Mouse (Mus musculus): ENCODE measurements around the gene Unc13d. TPM values are rescaled to one million over a fixed set of nuclear protein-coding genes. Genes with fewer than 3 reads are reported as not detected.

Unc13d gene
- polyA plus RNA-seq, 1 experiment from 2014 or later: 0.78 TPM

- no peak overlapping the region for H3K4me2 ChIP-seq (ENCODE audit: low read length)
- H3K36me3 ChIP-seq (ENCODE audit: control insufficient read depth, insufficient read depth, low read length): no peaks in the 10 kb centered on the region
- no peak overlapping the region for H3K9ac ChIP-seq (ENCODE audit: low read depth, low read length)
- no peak overlapping the region for H3K4me3 ChIP-seq (ENCODE audit: low read depth, low read length)
- no peaks in the 10 kb centered on the region for H3K9me3 ChIP-seq (replicated peaks; ENCODE audit: control insufficient read depth, low read length, poor library complexity, severe bottlenecking)
- no peaks in the 10 kb centered on the region for H3K4me1 ChIP-seq (ENCODE audit: control insufficient read depth, insufficient read depth, low read length)
- 45% methylated on average over 3 of the region's 4 CpGs for WGBS
- H3K27me3 ChIP-seq (ENCODE audit: control insufficient read depth, insufficient read depth, low read depth, low read length): peaks cover 20% of the 10 kb centered on the region
- no peak for ATAC-seq
- H3K27ac ChIP-seq (ENCODE audit: low read length): peak overlapping the region; percentile 79
Measured at GRCm38 (mm10) chr11:116102472-116102871, 24.7 kb upstream of the Unc13d start.

- 25% methylated on average over 11 of the region's 11 CpGs for WGBS
- ATAC-seq: peak; percentile 90
- H3K9ac ChIP-seq (ENCODE audit: low read depth, low read length): no peak overlapping the region
- no peaks in the 10 kb centered on the region for H3K36me3 ChIP-seq (ENCODE audit: control insufficient read depth, insufficient read depth, low read length)
- no peaks in the 10 kb centered on the region for H3K4me1 ChIP-seq (ENCODE audit: control insufficient read depth, insufficient read depth, low read length)
- peak overlapping the region; percentile 79 for H3K27ac ChIP-seq (ENCODE audit: low read length)
- no peak overlapping the region for H3K4me2 ChIP-seq (ENCODE audit: low read length)
- H3K4me3 ChIP-seq (ENCODE audit: low read depth, low read length): no peak overlapping the region
- peaks cover 15% of the 10 kb centered on the region for H3K27me3 ChIP-seq (ENCODE audit: control insufficient read depth, insufficient read depth, low read depth, low read length)
- no peaks in the 10 kb centered on the region for H3K9me3 ChIP-seq (replicated peaks; ENCODE audit: control insufficient read depth, low read length, poor library complexity, severe bottlenecking)
Measured at GRCm38 (mm10) chr11:116101931-116102381, 24.2 kb upstream of the Unc13d start.

- Histone ChIP-seq H3K36me3 (ENCODE audit: control insufficient read depth, insufficient read depth, low read length) (no peaks in the 10 kb centered on the region), H3K27ac (ENCODE audit: low read length) (peak overlapping the region; percentile 79), H3K27me3 (ENCODE audit: control insufficient read depth, insufficient read depth, low read depth, low read length) (peaks cover 4% of the 10 kb centered on the region), H3K4me1 (ENCODE audit: control insufficient read depth, insufficient read depth, low read length) (no peaks in the 10 kb centered on the region), H3K4me3 (ENCODE audit: low read depth, low read length) (no peak overlapping the region), H3K9ac (ENCODE audit: low read depth, low read length) (no peak overlapping the region), H3K9me3 (replicated peaks; ENCODE audit: control insufficient read depth, low read length, poor library complexity, severe bottlenecking) (no peaks in the 10 kb centered on the region), H3K4me2 (ENCODE audit: low read length) (no peak overlapping the region)
- WGBS: 84% methylated on average over 7 of the region's 7 CpGs
- ATAC-seq: no peak
Measured at GRCm38 (mm10) chr11:116100839-116101238, 23.1 kb upstream of the Unc13d start.

DNA sequence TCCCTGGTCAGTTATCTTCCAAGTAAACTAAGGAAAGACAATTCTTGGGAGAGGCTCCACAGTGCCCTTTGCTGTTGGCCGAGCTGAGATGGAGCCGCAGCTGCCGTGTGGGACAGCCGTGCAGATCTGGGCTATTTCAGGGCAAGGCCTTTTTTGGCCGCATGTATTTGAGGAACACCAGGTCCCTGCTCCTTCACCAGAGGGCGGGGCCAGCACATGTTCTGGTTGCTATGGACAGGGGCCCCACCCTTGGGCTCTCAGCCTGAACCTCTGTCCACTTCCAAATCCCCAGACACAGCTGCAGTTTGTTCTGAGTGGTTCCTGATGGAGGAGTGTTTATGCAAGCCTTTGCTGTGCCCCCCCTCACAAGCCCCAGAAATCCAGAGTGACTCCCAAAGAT, 22.6 kb upstream of the Unc13d start:
- Histone ChIP-seq H3K4me3 (ENCODE audit: low read depth, low read length) (no peak overlapping the region), H3K9me3 (replicated peaks; ENCODE audit: control insufficient read depth, low read length, poor library complexity, severe bottlenecking) (no peaks in the 10 kb centered on the region), H3K4me1 (ENCODE audit: control insufficient read depth, insufficient read depth, low read length) (no peaks in the 10 kb centered on the region), H3K9ac (ENCODE audit: low read depth, low read length) (no peak overlapping the region), H3K36me3 (ENCODE audit: control insufficient read depth, insufficient read depth, low read length) (no peaks in the 10 kb centered on the region), H3K27me3 (ENCODE audit: control insufficient read depth, insufficient read depth, low read depth, low read length) (no peaks in the 10 kb centered on the region), H3K27ac (ENCODE audit: low read length) (no peak overlapping the region), H3K4me2 (ENCODE audit: low read length) (no peak overlapping the region)
- WGBS: 81% methylated on average over 6 of the region's 6 CpGs
- ATAC-seq: no peak

GRCm38 (mm10) chr11:116099462-116099861, 21.7 kb upstream of the Unc13d start:
- 94% methylated on average over 6 of the region's 6 CpGs for WGBS
- no peaks in the 10 kb centered on the region for H3K36me3 ChIP-seq (ENCODE audit: control insufficient read depth, insufficient read depth, low read length)
- no peaks in the 10 kb centered on the region for H3K4me1 ChIP-seq (ENCODE audit: control insufficient read depth, insufficient read depth, low read length)
- H3K27ac ChIP-seq (ENCODE audit: low read length): no peak overlapping the region
- no peak overlapping the region for H3K4me3 ChIP-seq (ENCODE audit: low read depth, low read length)
- no peak for ATAC-seq
- H3K9me3 ChIP-seq (replicated peaks; ENCODE audit: control insufficient read depth, low read length, poor library complexity, severe bottlenecking): no peaks in the 10 kb centered on the region
- no peak overlapping the region for H3K9ac ChIP-seq (ENCODE audit: low read depth, low read length)
- H3K4me2 ChIP-seq (ENCODE audit: low read length): no peak overlapping the region
- H3K27me3 ChIP-seq (ENCODE audit: control insufficient read depth, insufficient read depth, low read depth, low read length): no peaks in the 10 kb centered on the region

DNA sequence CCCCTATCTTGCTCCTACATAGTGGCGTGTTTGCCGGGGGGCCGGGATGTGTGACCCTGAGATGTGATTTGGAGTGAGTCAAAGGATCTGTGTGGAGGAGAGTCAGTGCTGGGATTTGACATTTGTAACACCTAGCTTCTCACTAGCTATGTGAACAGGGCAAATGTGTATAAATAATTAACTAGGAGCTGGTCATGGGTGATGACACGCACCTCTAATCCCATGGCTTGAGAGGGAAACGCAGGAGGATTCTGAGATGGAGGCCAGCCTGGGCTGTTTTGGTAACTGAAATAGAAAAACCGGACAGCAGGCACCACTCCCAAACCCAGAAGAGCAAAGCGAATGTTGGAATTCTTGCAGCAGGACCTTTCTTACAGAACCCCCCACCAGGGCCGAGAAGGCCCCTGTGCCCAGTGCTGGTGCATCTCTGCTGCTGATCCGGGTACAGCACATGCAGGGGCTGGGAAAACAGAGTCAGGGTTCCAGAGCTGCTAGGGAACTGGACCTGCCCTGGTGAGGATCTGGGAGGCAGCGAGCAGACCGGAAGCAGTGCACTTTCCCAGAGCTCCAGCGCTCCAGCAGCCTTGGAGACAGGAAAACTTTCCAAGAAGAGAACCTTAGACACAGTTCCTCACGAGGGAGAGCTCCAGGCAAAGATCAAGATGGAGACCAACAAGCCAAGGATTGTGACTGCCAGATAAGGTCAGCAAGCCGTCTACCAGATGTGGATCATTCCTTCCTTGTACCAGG, 21.1 kb upstream of the Unc13d start:
- H3K9ac ChIP-seq (ENCODE audit: low read depth, low read length): no peak overlapping the region
- no peaks in the 10 kb centered on the region for H3K4me1 ChIP-seq (ENCODE audit: control insufficient read depth, insufficient read depth, low read length)
- H3K4me2 ChIP-seq (ENCODE audit: low read length): no peak overlapping the region
- H3K27ac ChIP-seq (ENCODE audit: low read length): no peak overlapping the region
- H3K4me3 ChIP-seq (ENCODE audit: low read depth, low read length): no peak overlapping the region
- 81% methylated on average over 14 of the region's 14 CpGs for WGBS
- no peaks in the 10 kb centered on the region for H3K27me3 ChIP-seq (ENCODE audit: control insufficient read depth, insufficient read depth, low read depth, low read length)
- ATAC-seq: no peak
- H3K9me3 ChIP-seq (replicated peaks; ENCODE audit: control insufficient read depth, low read length, poor library complexity, severe bottlenecking): no peaks in the 10 kb centered on the region
- H3K36me3 ChIP-seq (ENCODE audit: control insufficient read depth, insufficient read depth, low read length): no peaks in the 10 kb centered on the region

DNA sequence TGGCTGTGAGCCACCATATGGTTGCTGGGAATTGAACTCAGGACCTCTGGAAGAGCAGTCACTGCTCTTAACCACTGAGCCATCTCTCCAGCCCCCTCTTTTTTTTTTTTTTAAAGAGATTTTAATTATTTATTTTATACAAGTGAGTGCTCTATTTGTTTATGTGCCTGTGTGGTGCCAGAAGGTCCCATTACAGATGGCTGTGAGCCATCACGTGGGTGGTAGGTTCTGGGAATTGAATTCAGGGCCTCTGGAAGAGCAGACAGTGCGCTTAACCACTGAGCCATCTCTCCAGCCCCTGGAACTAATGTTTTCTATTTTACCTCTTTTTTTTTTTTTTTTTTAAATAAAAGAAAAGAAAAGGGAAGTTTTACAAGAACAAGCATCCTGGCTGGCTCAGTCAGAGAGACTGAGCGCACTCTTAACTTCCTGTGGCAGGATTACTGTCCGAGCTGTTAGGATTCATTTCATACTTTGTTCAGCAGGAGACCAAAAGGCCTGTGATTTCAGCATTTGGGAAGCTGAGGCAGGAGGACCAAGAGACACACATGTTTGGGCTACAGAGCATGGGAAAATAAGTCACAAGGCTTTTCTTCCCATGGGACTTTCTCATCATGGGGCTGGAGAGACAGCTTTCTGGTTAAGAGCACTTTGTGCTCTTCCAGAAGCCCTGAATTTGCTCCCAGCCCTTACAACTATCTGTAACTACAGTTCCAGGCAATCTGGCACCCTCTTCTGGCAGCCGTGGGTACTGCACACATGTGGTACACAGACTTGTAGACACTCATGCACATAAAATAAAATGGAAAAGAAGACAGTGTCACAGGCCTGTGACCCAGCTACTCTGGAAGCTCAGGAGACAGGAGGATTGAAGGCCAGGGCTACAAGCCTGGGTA, 18.7 kb upstream of the Unc13d start:
- Histone ChIP-seq H3K27ac (ENCODE audit: low read length) (no peak overlapping the region), H3K4me1 (ENCODE audit: control insufficient read depth, insufficient read depth, low read length) (no peaks in the 10 kb centered on the region), H3K9ac (ENCODE audit: low read depth, low read length) (no peak overlapping the region), H3K27me3 (ENCODE audit: control insufficient read depth, insufficient read depth, low read depth, low read length) (no peaks in the 10 kb centered on the region), H3K9me3 (replicated peaks; ENCODE audit: control insufficient read depth, low read length, poor library complexity, severe bottlenecking) (no peaks in the 10 kb centered on the region), H3K4me2 (ENCODE audit: low read length) (no peak overlapping the region), H3K4me3 (ENCODE audit: low read depth, low read length) (no peak overlapping the region), H3K36me3 (ENCODE audit: control insufficient read depth, insufficient read depth, low read length) (no peaks in the 10 kb centered on the region)
- WGBS: 92% methylated on average over 5 of the region's 5 CpGs
- ATAC-seq: no peak

- Histone ChIP-seq H3K9me3 (replicated peaks; ENCODE audit: control insufficient read depth, low read length, poor library complexity, severe bottlenecking) (no peaks in the 10 kb centered on the region), H3K36me3 (ENCODE audit: control insufficient read depth, insufficient read depth, low read length) (no peaks in the 10 kb centered on the region), H3K4me3 (ENCODE audit: low read depth, low read length) (no peak overlapping the region), H3K27me3 (ENCODE audit: control insufficient read depth, insufficient read depth, low read depth, low read length) (no peaks in the 10 kb centered on the region), H3K9ac (ENCODE audit: low read depth, low read length) (no peak overlapping the region), H3K4me1 (ENCODE audit: control insufficient read depth, insufficient read depth, low read length) (no peaks in the 10 kb centered on the region), H3K27ac (ENCODE audit: low read length) (no peak overlapping the region), H3K4me2 (ENCODE audit: low read length) (no peak overlapping the region)
- 78% methylated on average over 3 of the region's 3 CpGs for WGBS
- no peak for ATAC-seq
Measured at GRCm38 (mm10) chr11:116095573-116095972, 17.8 kb upstream of the Unc13d start.

All from midbrain, embryonic 16.5 days (tissue).